Mouse (Mus musculus) B cell, adult 2 months (primary cell): ENCODE results near the gene Gopc.

ENCODE experiments used
- DNase-seq, 2 experiments: peaks; one replicate each; pipeline ENCODE4 v3.0.0; 2022

The Gopc gene

GRCm38 (mm10) chr10:52381845-52382591 is at the start of gene Gopc:
Gene Gopc (minus strand): TSS chr10:52382124.
- DNase-seq: peak; percentile 98

- no peak for DNase-seq
Measured at GRCm38 (mm10) chr10:52430953-52431352, 49.0 kb upstream of the Gopc start.

GRCm38 (mm10) chr10:52427634-52428415 is 45.9 kb upstream of the Gopc start:
- DNase-seq: no peak

- DNase-seq: no peak
Measured at GRCm38 (mm10) chr10:52426314-52426980, 44.5 kb upstream of the Gopc start.

- peak; percentile 36 to 41 for DNase-seq
Measured at GRCm38 (mm10) chr10:52423097-52423496, 41.2 kb upstream of the Gopc start.

- DNase-seq: no peak
Measured at GRCm38 (mm10) chr10:52421716-52422115, 39.8 kb upstream of the Gopc start.

GRCm38 (mm10) chr10:52420526-52420925 is 38.6 kb upstream of the Gopc start:
- no peak for DNase-seq

- no peak for DNase-seq
Measured at GRCm38 (mm10) chr10:52419402-52419801, 37.5 kb upstream of the Gopc start.

GRCm38 (mm10) chr10:52418931-52419330 is 37.0 kb upstream of the Gopc start:
- no peak for DNase-seq

GRCm38 (mm10) chr10:52417998-52418860 is 36.3 kb upstream of the Gopc start:
- peak in 1 of 2 experiments; percentile 55 for DNase-seq

GRCm38 (mm10) chr10:52417299-52417997 is 35.5 kb upstream of the Gopc start, which contains the start of gene Nus1:
Gene Nus1 (plus strand): TSS chr10:52417547.
- peak; percentile 96 to 97 for DNase-seq

- no peak for DNase-seq
Measured at GRCm38 (mm10) chr10:52416458-52416857, 34.5 kb upstream of the Gopc start.

GRCm38 (mm10) chr10:52415020-52415419 is 33.1 kb upstream of the Gopc start:
- no peak for DNase-seq

- no peak for DNase-seq
Measured at GRCm38 (mm10) chr10:52407526-52407925, 25.6 kb upstream of the Gopc start.

GRCm38 (mm10) chr10:52405160-52405559 is 23.2 kb upstream of the Gopc start:
- DNase-seq: no peak

GRCm38 (mm10) chr10:52399722-52400121 is 17.8 kb upstream of the Gopc start:
- DNase-seq: no peak

- no peak for DNase-seq
Measured at GRCm38 (mm10) chr10:52398715-52399114, 16.8 kb upstream of the Gopc start.

- DNase-seq: no peak
Measured at GRCm38 (mm10) chr10:52396647-52397046, 14.7 kb upstream of the Gopc start.

GRCm38 (mm10) chr10:52391208-52391607 is 9.3 kb upstream of the Gopc start:
- no peak for DNase-seq

GRCm38 (mm10) chr10:52389438-52389837 is 7.5 kb upstream of the Gopc start:
- no peak for DNase-seq

- no peak for DNase-seq
Measured at GRCm38 (mm10) chr10:52388922-52389430, 7.1 kb upstream of the Gopc start, which contains the start of gene Nepn. Gene Nepn (plus strand): TSS chr10:52388972.

GRCm38 (mm10) chr10:52387192-52387591 is 5.3 kb upstream of the Gopc start:
- DNase-seq: no peak
